Mouse (Mus musculus): Measurements from ENCODE around the gene Clca3a1.
A peak's percentile ranks its signal among the peaks of the same experiment; 100 is the strongest.

Clca3a1 gene

DNA sequence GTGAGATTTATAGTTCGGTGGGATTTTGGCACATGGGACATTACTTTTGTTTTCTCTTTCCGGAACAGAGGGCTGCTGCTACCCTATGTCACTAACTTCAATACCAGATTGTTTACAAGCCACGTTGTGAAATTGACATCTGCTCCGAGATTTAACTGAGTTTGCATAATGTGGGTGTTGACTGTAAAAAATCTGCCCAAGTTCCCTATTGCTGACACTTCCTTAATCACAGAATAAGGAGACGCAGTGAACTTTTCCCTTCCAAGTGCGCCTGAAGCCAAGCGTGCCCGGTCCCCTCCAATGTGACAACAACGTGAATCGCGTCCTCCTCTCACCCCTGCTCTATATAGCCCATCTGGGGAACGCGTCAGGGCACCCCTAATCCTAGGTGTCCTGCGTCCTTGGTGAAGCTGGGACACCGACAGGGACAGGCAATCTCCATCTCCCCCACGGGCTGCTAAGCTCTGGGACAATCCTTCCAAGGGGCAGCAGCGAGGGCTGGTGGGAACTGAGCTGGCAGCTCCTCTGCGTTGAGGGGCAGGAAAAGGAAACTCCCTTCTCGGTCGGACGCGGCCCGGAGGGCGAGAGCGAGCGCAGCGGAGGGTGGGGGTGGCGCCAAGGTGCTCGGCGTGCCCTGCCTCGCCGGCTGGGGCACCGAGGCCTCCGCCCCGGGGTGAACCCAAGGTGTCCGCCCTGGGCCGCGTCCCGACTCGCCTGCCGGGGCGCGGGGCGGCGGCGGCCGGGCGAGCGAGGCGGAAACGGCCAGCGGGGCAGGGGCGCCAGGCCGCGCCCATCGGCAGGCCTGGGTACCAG is 41.5 kb downstream of the Clca3a1 start:
- peak; percentile 73 to 74 for DNase-seq

DNA sequence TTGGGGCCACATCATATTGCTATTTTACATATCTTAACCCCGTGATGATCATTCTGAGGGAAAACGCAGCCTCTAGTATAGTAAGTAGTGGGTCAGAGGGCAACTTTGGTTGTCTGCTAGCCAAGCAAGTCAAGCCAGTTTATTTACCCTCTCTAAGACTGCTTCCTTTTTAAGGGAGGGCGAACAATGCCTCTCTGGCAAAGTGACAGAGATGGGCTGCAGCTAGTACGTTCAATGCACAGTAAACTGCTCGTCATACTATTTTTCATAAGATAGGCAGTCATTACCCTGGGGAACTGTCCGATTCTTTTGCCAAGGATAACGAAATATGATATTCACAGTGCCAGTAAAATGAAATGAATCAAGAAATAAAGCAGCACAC is 42.1 kb downstream of the Clca3a1 start:
- peak in 1 of 2 experiments; percentile 21 for DNase-seq

DNA sequence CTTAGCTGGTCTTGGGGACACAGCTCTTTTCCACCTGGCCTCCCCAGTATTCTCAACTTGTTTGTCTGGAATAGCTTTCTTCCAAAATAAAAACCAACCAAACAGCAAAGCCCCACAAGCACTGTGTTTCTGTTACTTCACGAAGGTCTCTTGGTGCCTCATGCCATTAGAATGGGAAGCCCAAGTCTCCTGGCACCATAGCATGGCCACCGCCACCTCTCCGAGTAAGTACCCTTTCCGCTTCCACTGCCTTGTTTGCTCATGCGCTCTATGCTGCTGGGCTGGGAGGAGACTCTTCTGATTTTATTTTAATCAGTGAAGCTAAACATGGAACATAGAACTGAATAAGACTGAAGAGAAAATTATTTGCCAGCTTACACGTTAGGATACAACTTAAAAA is 42.9 kb downstream of the Clca3a1 start:
- no peak for DNase-seq

DNA sequence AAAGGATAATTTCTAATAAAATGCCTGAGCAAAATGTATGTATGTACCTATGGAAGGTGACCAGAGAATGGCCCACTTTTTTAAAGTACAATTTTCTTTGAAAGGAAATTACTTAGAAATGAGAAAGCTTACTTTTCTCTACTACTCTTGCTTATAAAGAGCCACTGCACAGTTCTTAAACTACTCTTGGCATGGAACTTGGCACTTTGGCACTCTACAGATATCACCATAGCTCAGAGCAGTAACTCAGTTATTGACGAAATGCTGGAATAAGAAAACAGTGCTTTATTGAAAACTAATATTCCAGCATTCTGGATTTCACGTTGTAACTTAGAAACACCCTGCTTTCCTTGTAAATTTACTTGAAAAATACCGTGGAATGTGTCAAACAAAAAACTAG is 43.7 kb downstream of the Clca3a1 start:
- no peak for DNase-seq

- no peak for DNase-seq
These were observed 44.9 kb downstream of the Clca3a1 start for GRCm38 (mm10) chr3:144715901-144716300.

- no peak for DNase-seq
These were observed 45.7 kb downstream of the Clca3a1 start for GRCm38 (mm10) chr3:144715033-144715432.

DNA sequence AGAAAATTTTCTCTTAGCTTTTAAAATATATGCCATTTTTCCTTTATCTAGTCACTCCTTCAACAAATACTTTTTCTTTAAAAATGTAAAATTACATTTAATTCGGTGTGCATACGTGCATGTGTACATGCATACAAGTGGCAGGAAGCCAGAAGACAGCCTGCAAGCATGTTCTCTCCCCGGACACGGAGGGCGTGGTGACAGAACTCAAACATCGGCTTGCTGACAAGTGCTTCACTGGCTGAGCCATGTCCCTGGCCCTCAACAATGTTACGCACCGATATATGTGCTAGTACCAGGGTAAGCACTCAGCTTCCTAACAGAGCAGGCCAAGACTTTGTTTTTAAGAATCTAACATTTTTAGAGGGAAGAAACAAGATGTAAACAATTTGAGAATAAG is 46.2 kb downstream of the Clca3a1 start:
- no peak for DNase-seq

GRCm38 (mm10) chr3:144714126-144714525 is 46.7 kb downstream of the Clca3a1 start:
- no peak for DNase-seq

- DNase-seq: no peak
These were observed 49.1 kb downstream of the Clca3a1 start for GRCm38 (mm10) chr3:144711607-144712206.

DNA sequence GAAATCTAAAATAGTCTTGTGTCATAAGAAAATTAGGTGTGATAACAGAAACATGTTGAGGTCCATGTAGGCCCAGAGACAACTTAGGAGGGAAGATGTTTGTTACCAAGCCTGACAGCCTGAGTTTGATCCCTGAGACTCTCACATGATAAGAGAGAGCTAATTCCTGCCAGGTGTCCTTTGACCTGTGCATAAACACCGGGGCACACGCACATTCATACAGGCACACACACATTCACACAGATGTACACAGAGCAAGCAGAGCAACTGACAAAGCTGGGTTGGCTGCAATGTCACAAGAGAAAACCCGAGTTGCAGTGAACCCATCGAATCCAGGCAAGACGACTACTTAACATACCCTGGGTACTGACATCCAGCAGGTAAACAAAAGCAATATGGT is 52.2 kb downstream of the Clca3a1 start:
- no peak for DNase-seq

DNA sequence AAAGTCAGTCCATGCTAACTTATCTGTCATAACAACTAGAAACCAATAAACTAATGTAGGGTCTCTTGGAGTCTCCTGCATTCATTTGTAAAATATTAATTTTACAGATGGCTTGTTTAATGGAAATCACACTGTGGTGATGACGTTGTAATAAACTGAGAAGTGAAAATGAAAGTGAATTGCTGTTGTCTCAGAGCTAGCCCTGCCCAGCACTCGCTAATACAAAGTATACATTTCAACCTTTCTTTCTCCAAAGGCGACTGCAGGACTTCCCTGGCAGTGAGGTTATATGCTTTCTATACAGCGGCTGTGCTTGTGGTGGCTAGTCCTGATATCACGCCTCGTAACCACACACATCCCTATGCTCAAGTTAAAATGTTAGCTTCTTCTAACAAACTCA is 56.8 kb downstream of the Clca3a1 start:
- no peak for DNase-seq

DNA sequence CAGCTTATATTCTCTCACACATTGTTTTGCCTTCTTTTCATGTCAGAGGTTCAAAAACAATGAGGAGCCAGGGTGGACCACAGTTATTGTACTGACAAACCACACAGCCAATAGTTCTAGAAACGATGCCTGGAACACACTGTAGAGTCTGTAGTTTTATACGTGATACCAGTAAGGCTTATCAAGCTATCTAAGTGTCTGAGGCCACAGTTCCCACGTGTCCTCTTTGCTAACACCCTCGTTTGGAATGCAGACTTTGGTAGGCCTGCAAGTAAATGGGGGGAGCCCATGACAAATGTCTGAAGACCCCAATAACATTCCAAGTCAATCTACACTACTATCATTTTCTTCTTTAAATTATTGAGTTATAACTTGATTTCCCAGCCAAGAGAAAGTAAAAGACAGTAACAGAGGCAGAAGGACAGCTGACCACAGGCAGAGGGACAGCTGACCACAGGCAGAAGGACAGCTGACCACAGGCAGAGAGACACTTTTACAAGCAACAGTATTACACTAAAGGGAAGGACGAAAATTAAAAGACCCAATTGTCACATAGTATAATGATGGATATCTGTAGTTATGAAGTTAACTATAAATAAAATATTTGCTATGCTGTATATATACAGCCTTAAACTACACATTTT is 61.9 kb downstream of the Clca3a1 start:
- DNase-seq: no peak

- no peak for DNase-seq
These were observed 62.8 kb downstream of the Clca3a1 start for GRCm38 (mm10) chr3:144697942-144698341.

GRCm38 (mm10) chr3:144697154-144697553 is 63.6 kb downstream of the Clca3a1 start:
- DNase-seq: no peak

DNA sequence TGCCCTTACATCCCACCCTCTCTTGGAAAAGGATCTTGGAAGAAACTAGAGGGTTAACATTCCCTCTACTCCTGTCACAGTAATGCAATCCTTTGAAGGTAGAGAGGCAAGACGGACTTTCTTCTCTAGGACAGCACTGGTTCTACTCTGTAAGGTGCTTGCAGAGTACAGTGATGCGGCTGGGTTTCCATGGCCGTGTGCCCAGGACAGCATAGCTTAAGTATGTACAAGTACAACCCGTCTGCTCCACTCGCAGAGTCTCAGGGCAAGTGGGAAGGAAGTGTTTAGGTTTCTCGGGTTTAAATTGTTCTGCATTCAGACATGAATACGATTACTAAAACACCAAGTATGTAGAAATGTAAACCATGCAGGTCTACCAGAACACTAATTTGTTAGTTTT is 65.8 kb downstream of the Clca3a1 start:
- no peak for DNase-seq

- DNase-seq: no peak
These were observed 66.7 kb downstream of the Clca3a1 start for GRCm38 (mm10) chr3:144694040-144694439.

GRCm38 (mm10) chr3:144692052-144692451 is 68.7 kb downstream of the Clca3a1 start:
- DNase-seq: no peak

GRCm38 (mm10) chr3:144689236-144689635 is 71.5 kb downstream of the Clca3a1 start:
- peak in 1 of 2 experiments; percentile 32 for DNase-seq

DNA sequence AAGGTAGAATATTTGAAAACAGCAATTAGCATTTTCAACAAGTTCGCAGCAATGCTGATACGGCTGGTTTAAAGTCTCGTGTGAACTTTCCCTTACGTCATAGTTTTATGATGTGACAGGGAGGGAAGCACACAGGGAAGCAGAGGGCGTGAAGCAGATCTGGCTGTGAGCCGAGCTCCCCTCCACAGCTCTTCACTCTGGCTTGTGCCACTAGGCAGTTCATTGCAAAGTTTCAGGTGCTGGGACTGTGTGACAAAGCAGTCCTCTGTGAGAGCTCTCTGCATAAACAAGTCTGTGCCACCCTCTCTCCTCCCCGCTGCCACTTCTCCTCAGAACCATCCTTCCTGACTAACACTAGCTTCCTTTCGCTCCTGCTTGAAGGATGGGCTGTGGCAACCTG is 72.5 kb downstream of the Clca3a1 start:
- DNase-seq: no peak

DNA sequence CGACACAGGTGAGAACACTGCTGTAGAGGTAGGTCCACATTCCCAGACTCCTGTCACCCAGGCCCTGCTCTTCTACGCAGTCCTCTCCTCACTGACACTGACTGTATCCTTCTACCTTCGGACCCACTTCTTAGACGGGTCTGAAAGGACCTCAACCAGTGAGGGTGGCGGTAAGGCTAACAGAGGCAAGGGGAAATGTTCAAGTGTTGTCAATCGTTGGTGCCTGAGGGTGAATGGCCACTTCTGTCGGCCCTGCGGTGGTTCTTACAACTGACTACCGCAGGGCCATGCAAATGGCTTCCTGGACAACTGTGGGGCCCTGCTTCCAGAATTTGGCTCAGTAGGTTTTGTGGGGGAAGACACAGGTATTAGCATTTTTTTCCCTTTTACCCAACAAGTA is 73.2 kb downstream of the Clca3a1 start:
- DNase-seq: no peak

GRCm38 (mm10) chr3:144686146-144686545 is 74.6 kb downstream of the Clca3a1 start:
- no peak for DNase-seq

DNA sequence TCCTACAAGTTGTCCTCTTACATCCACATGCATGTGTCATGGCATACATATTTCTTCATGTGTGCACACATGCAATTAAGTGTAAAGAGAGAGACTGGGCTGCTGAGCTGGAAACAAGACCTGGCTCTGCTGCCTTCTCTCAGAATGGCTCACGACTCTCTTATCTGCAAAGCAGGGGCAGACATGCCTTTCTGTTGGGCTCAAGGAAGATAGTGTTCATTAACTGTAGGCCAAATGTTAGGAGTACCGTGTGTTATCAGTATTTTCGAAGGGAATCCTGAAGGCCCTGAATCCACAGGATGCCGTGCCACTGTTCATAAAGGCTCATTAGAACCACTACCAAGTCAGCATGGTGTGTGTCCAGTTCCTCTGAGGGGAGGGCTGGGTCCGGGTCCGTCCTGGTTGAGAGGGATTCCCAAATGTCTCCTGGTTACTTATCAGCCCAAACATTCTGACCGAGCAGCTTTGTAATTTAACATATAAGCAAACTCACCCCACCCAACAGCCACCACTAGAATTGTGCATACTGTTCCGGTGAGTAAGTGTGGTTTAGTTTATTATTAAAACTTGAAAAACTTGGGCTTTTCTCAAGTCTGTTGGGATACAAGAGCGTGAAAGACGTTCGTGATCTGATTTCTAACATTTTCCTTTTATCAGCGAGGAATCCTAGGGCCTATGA is 77.5 kb downstream of the Clca3a1 start:
- DNase-seq: no peak

- DNase-seq: no peak
These were observed 79.2 kb downstream of the Clca3a1 start for GRCm38 (mm10) chr3:144681542-144681941.

Measured in cerebellum, postnatal 25 days (tissue).